Mouse (Mus musculus): ENCODE results near the gene Akap6.

DNA sequence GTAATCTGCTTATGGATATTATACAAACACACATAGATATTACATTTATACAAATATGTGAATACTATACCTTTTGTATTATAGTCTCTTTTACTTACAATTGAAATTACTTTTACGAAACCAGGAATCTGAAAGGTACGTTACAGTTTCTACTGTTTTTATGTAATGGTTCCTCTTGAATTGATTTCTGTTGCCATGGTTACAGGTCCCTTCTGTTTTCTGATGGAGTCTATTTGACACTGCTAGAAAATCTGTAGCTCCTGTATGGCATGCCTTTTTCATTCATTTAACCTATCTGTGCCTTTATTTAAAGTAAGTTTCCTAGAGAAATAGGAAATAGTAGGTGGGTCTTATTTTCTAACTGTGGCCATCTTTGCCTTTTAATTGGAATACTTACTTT lies 56.5 kb downstream of the Akap6 start:
- TF ChIP-seq CTCF (IDR thresholded peaks at IDR 0.05; ENCODE audit: low read depth), result no peak
- TF ChIP-seq EP300 (IDR thresholded peaks at IDR 0.05; ENCODE audit: low read depth), result no peak
